Mouse (Mus musculus): ENCODE results near the gene Ccl12.
A peak's percentile ranks its signal among the peaks of the same experiment; 100 is the strongest.

GRCm38 (mm10) chr11:82072374-82072773 lies 29.3 kb upstream of the Ccl12 start:
- TF ChIP-seq CTCF (IDR thresholded peaks at IDR 0.05; ENCODE audit: low read depth) (peak; percentile 48), EP300 (optimal IDR thresholded peaks at IDR 0.05) (no peak)

Data from stomach, postnatal 0 days (tissue).